Mouse (Mus musculus) lung, adult 2 months (tissue): ENCODE data around the gene Polr2f.

Source experiments
- CTCF ChIP-seq: fragments of 200-500 bp; IDR thresholded peaks from 2 replicates; pipeline ENCODE4 v1.5.1; 2011; ENCODE audit warnings: mild to moderate bottlenecking, low read length, control low read depth; ENCODE audit not compliant: insufficient read depth
- POLR2A ChIP-seq: fragments of 200-500 bp; IDR thresholded peaks from 2 replicates; pipeline ENCODE4 v1.6.1; 2011; ENCODE audit warnings: low read depth, mild to moderate bottlenecking, control low read depth, low read length, borderline replicate concordance; ENCODE audit errors: extremely low read depth

DNA sequence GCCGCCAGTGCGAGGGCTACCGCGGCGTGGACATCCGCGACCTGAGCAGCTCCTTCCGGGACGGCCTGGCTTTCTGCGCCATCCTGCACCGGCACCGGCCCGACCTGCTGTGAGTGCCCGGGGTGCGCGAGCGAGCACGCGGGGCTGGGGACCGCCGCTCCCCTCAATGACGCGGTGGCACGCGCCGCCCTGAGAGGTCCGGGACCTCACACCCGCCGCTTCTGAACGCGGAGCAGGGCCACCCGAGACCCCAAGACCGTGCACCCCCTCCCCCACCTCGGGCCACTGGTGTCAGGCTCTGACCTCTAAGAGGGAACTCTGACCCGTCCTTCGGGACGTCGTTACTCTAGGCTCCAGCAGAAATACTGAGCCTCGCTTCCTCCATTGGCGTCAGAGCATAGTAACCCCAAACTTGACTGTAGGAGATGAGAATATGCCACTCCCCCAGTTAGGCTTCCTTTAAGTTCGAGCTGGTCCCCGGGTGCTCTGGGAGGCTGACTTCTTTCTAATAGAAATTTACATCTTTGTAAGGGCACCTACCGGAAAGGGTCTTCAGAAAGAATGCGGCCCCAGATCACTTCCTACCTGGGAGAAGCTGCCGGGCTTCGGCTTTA lies 31.4 kb upstream of the Polr2f start:
- TF ChIP-seq CTCF (no peak), POLR2A (no peak)
